Mouse (Mus musculus) G1E (cell line): ENCODE measurements around the gene Rnf24.

ENCODE experiments used
- CTCF ChIP-seq: IDR thresholded peaks from 2 replicates; pipeline ENCODE4 v1.5.1; 2012; ENCODE audit warnings: low read depth, low read length, inconsistent platforms, mixed read lengths
- GATA1 ChIP-seq: IDR thresholded peaks from 2 replicates; pipeline ENCODE4 v1.6.1; 2012; ENCODE audit warnings: borderline replicate concordance, low read length, inconsistent platforms, mixed read lengths
- GATA2 ChIP-seq: IDR thresholded peaks from 2 replicates; pipeline ENCODE4 v1.6.1; 2012; ENCODE audit warnings: low read depth, low read length, inconsistent platforms, borderline replicate concordance
- POLR2AphosphoS5 ChIP-seq: IDR thresholded peaks from 2 replicates; pipeline ENCODE4 v1.6.1; 2012; ENCODE audit warnings: low read depth, low read length, inconsistent platforms; ENCODE audit not compliant: insufficient replicate concordance

DNA sequence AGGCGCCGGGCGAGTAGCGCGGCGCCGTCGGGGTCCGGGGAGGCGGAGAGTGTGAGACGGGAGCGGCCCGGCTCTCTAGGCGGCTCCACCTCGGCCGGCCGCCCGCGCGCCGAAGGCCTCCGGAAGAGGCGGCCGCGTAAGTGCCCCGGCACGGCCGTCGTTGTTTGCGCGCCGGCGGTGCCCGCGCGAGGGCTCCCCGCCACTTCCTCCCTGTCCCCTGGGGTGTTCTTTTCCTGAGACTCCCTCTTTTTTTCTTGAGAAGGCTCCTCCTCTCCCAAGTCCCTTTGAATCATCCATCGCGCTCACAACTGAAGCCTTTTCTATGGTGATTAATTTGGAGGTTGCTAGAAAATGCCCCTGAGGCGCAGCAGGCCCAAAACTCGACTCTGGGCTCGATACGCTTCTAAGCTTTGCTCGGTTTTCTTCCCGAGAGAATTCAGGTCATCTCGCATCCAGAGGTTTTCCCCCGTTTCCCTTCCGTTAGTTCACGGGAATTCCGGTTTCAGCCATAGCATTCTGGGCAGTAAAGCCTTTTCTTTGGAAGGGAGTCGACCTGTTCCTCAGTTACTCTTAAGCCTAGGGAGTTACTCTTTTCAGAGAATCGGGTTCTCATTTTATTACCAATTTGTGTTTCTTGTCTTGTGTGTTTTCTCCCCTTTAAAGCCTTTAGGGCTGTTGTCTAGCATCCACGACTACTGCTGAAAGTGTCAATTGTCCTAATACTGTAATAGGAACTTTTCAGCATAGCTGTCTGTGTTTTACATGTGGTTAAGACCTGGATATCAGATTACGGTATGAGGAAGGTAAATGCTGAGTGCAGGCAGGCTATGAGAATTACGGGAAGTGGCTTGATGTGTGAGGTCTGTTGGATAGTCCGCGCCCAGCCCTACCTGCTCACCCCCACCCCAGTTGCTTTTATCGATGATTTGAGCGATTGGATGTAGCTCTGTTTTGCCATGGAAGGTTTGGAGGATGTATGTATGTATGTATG lies 89.7 kb downstream of the Rnf24 start:
- no peak for TF ChIP-seq CTCF
- TF ChIP-seq GATA2 = no peak
- no peak for TF ChIP-seq GATA1
- no peak for TF ChIP-seq POLR2AphosphoS5
